15 mouse cellular contexts compared by ENCODE assay signal in genomic region chr13:12228248-12228647, GRCm38 (mm10).
A peak's percentile ranks its signal among the peaks of the same experiment; 100 is the strongest.
DNase-seq lines count a peak whose midpoint lies in the region.
"Had no signal": no experiment of that assay in that cellular context is flagged by ENCODE, and none has a peak within 500 bp of the region (broad histone marks: within the 10 kb centered on the region; RNA-seq: fewer than 3 reads in every experiment).

No protein-coding gene starts in this region.

- DNase-seq in kidney, adult 11 months, result peak; percentile 51
- DNase-seq in kidney, postnatal 10 days, result no peak
- DNase-seq in kidney, postnatal 25 days, result peak; percentile 57 to 67
- no peak for DNase-seq in kidney, postnatal 4 days
- peak; percentile 65 to 76 for DNase-seq in kidney, postnatal 36 days
- DNase-seq in yolk sac, embryonic 10.5 days (ENCODE audit: low spot score), result peak; percentile 17
- DNase-seq: adrenal gland, adult 8-10 months; B cell, adult 2 months; cerebellum, adult 2 months; cerebellum, postnatal 14 days; heart, adult 18-20 months; heart, postnatal 36 days; layer of hippocampus, adult 9-11 months; liver, postnatal 0 days; thymus, postnatal 4 days had no signal

Comparison
In these comparisons a context has a peak if more than half of its experiments do, and no peak if none do; other contexts are left out.
1. DNase-seq: peak in kidney, adult 11 months (single experiment), kidney, postnatal 25 days (2 of 2), kidney, postnatal 36 days (2 of 2) and yolk sac, embryonic 10.5 days (single experiment); none in kidney, postnatal 10 days (single experiment) and kidney, postnatal 4 days (0 of 2).